Mouse (Mus musculus) lung, embryonic 16.5 days (tissue): ENCODE results near the gene Trip4. TPM values are rescaled to one million over a fixed set of nuclear protein-coding genes. Genes with fewer than 3 reads are reported as not detected.

Experiments used
- ATAC-seq: fragments of 200-750 bp; cut with Nextera tagmentation; 2 replicates; pipeline ENCODE4 v1.8.0; 2017; ENCODE audit warnings: low read depth, mild to moderate bottlenecking, moderate library complexity
- H3K27ac ChIP-seq: fragments of 300-500 bp; sonication (generic); 2 replicates; pipeline ENCODE4 v1.5.1; 2014; ENCODE audit warnings: mild to moderate bottlenecking, control low read depth, low read length
- H3K27me3 ChIP-seq: fragments of 300-500 bp; sonication (generic); 2 replicates; pipeline ENCODE4 v1.6.1; 2014; ENCODE audit warnings: low read depth, low read length, mixed read lengths; ENCODE audit not compliant: control insufficient read depth, insufficient read depth
- H3K36me3 ChIP-seq: fragments of 300-500 bp; sonication (generic); 2 replicates; pipeline ENCODE4 v1.6.1; 2014; ENCODE audit warnings: low read length; ENCODE audit not compliant: control insufficient read depth, insufficient read depth
- H3K4me1 ChIP-seq: fragments of 300-500 bp; sonication (generic); replicated peaks from 2 replicates; pipeline ENCODE4 v1.6.1; 2014; ENCODE audit warnings: low read length, mixed read lengths; ENCODE audit not compliant: control insufficient read depth, insufficient read depth
- H3K4me2 ChIP-seq: fragments of 300-500 bp; sonication (generic); 2 replicates; pipeline ENCODE4 v1.6.1; 2014; ENCODE audit warnings: low read depth, low read length, control low read depth
- H3K4me3 ChIP-seq: fragments of 300-500 bp; sonication (generic); 2 replicates; pipeline ENCODE4 v1.5.1; 2014; ENCODE audit warnings: mild to moderate bottlenecking, low read length, control low read depth
- H3K9ac ChIP-seq: fragments of 300-500 bp; sonication (generic); 2 replicates; pipeline ENCODE4 v1.6.1; 2014; ENCODE audit warnings: low read length, control low read depth
- H3K9me3 ChIP-seq: fragments of 300-500 bp; sonication (generic); 2 replicates; pipeline ENCODE4 v1.6.1; 2016; ENCODE audit warnings: low read length; ENCODE audit not compliant: control insufficient read depth
- WGBS: fragments of 180-500 bp; shearing (Covaris S2); extraction: QIAGEN DNeasy Blood & Tissue Kit; methylation state at CpG from one replicate; pipeline ENCODE4 v1.1.7; 2014; 5-methylcytosine and 5-hydroxymethylcytosine counted together
- polyA plus RNA-seq: library from polyadenylated mRNA; unstranded; fragments of >200 nt; fragmentation: Nextera tagmentation; extraction: Ambion mirVana; gene quantifications from 2 replicates; pipeline ENCODE4 v1.2.1, GENCODE M21; 2015

Gene Trip4
- polyA plus RNA-seq, 1 experiment from 2014 or later: 33.1 TPM

DNA sequence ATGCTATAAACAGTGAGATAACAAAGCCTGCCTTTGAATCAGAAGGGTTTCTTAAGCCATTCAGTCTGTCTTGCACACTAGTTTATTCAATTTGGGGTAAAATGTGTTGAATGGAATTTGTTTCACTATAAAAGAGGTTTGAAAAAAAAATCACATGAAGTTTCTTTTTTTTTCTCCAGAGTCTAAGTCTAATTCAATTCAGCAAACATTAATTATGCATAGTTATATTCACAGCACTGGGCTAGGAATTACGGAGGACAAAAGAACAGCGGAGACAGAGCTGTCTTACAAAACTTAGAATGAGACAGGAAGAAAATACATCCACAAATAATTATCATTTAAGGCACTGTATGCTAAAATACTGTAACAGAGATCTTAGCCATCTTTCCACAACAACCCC is 90.2 kb downstream of the Trip4 start:
- H3K27me3 ChIP-seq: no peaks in the 10 kb centered on the region
- no peak overlapping the region for H3K4me2 ChIP-seq
- no peak overlapping the region for H3K27ac ChIP-seq
- no peaks in the 10 kb centered on the region for H3K36me3 ChIP-seq
- peaks cover 6% of the 10 kb centered on the region for H3K4me1 ChIP-seq
- ATAC-seq: no peak
- no peak overlapping the region for H3K4me3 ChIP-seq
- H3K9ac ChIP-seq: no peak overlapping the region
- 0 out of 2 replicates have a peak, but pooled peaks cover 3% of the 10 kb centered on the region for H3K9me3 ChIP-seq
- WGBS: 86% methylated on average over 2 of the region's 2 CpGs

DNA sequence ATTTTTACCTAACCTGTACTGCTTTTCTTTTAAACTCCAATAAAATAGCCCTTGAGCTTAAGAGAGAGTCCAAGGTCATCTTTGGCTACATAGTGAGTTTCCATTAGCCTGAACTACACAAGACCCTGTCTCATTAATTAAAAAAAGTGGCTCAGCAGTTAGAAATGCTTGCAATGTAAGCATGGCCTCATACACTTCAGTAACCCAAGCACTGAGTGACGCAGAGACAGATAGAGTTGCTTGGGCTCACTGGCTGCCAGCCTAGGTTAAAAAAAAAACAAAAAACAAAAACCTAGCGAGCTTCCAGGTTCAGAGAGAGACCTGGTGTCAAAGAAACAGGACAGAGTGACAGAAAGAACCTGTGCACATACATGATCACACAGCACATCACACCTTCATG is 95.8 kb downstream of the Trip4 start:
- 42% methylated on average over 2 of the region's 2 CpGs for WGBS
- no peaks in the 10 kb centered on the region for H3K36me3 ChIP-seq
- no peaks in the 10 kb centered on the region for H3K27me3 ChIP-seq
- no peak overlapping the region for H3K4me3 ChIP-seq
- H3K4me1 ChIP-seq: peaks cover 2% of the 10 kb centered on the region; the same call in 1 of the 2 replicates
- H3K9me3 ChIP-seq: 0 out of 2 replicates have a peak, but pooled peaks cover 3% of the 10 kb centered on the region
- H3K4me2 ChIP-seq: no peak overlapping the region
- no peak overlapping the region for H3K9ac ChIP-seq
- no peak for ATAC-seq
- H3K27ac ChIP-seq: no peak overlapping the region

DNA sequence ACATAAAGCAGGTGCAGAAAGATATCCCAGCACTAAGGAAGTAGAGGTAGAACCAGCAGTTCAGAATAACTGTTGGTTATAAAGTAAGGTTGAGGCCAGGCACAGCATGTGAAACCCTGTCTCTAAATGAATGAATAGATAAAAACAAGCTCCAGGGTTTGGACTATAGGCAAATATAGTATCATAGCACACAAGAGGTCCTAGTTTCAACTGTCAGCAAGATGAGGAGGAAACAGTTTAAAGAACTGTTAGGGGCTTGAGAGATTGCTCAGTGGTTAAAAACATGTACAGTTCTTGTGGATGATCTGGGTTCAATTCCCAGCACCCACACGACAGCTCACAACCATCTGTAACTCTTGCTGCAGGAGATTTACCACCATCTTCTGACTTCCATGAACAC is 96.8 kb downstream of the Trip4 start:
- no peak overlapping the region for H3K4me3 ChIP-seq
- no peak for ATAC-seq
- WGBS: 81% methylated on average over 1 of the region's 1 CpGs
- H3K27me3 ChIP-seq: no peaks in the 10 kb centered on the region
- H3K36me3 ChIP-seq: no peaks in the 10 kb centered on the region
- no peak overlapping the region for H3K4me2 ChIP-seq
- H3K4me1 ChIP-seq: peaks cover 2% of the 10 kb centered on the region; the same call in 1 of the 2 replicates
- H3K9me3 ChIP-seq: 0 out of 2 replicates have a peak, but pooled peaks cover 3% of the 10 kb centered on the region
- H3K27ac ChIP-seq: no peak overlapping the region
- no peak overlapping the region for H3K9ac ChIP-seq

DNA sequence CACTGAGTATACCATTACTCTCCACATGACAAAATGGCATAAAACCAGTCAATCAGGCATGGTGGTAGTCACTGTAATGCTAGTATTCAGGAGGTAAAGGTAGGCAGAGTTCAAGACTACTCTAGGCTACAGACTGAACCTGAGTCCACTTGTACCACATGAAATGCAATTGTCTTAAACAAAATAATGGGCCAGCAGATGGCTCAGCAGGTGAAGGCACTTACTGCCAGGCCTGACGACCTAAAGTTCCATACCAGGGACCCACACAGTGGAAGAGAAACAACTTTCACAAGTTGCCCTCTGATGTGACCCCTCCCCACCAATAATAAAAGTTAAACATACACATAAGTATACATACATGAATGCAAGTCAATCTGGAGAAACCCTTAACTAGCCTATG is 100.8 kb downstream of the Trip4 start:
- Histone ChIP-seq H3K9me3 (no peaks in the 10 kb centered on the region), H3K4me2 (no peak overlapping the region), H3K9ac (no peak overlapping the region), H3K27me3 (no peaks in the 10 kb centered on the region), H3K4me1 (0 out of 2 replicates have a peak, but pooled peaks cover 1% of the 10 kb centered on the region), H3K27ac (no peak overlapping the region), H3K4me3 (no peak overlapping the region), H3K36me3 (no peaks in the 10 kb centered on the region)
- 65% methylated on average over 1 of the region's 1 CpGs for WGBS
- no peak for ATAC-seq

DNA sequence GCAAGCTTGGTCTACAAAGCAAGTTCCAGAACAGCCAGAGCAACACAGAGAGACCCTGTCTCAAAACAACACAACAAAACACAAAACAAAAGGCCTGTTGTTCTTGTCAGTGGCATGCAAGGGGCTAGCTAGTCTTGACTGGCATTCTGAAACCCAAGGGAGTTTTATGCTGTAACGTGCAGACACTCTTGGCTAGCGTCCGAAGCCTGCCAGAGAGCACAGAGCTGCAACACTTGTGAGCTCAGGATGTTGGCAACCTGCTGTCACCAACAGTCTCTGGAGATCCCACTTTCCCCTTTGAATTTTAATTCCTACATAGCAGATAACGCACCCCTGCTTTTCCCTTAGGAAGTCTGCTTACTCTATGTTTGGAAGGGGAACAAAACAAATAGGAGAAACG is 101.3 kb downstream of the Trip4 start:
- no peaks in the 10 kb centered on the region for H3K27me3 ChIP-seq
- no peak overlapping the region for H3K9ac ChIP-seq
- no peak overlapping the region for H3K4me2 ChIP-seq
- no peak overlapping the region for H3K4me3 ChIP-seq
- no peak overlapping the region for H3K27ac ChIP-seq
- no peaks in the 10 kb centered on the region for H3K4me1 ChIP-seq
- no peak for ATAC-seq
- WGBS: 65% methylated on average over 5 of the region's 5 CpGs
- H3K9me3 ChIP-seq: no peaks in the 10 kb centered on the region
- H3K36me3 ChIP-seq: no peaks in the 10 kb centered on the region

DNA sequence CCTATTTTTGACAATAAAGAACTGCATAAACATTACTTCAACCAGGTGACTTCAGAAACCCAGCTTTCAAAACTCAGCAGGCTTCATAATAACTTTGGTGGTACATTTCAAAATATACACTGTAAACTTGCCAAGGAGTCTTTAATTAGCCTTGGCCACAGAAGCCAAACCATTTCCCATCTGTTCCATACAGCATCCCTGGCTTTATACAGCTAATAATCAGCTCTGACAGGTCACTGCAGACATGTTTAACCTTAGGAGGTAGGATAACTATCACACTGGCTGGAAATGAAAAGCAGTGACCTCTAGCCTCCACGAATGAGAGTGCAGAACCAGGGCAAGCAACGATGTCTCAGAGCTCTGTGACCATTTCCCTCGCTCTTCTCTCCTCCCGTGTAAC is 108.8 kb downstream of the Trip4 start:
- Histone ChIP-seq H3K27me3 (no peaks in the 10 kb centered on the region), H3K27ac (no peak overlapping the region), H3K4me2 (no peak overlapping the region), H3K4me3 (no peak overlapping the region), H3K9ac (no peak overlapping the region), H3K36me3 (no peaks in the 10 kb centered on the region; the same call in 1 of the 2 replicates), H3K9me3 (no peaks in the 10 kb centered on the region), H3K4me1 (no peaks in the 10 kb centered on the region)
- no peak for ATAC-seq
- 72% methylated on average over 4 of the region's 4 CpGs for WGBS

DNA sequence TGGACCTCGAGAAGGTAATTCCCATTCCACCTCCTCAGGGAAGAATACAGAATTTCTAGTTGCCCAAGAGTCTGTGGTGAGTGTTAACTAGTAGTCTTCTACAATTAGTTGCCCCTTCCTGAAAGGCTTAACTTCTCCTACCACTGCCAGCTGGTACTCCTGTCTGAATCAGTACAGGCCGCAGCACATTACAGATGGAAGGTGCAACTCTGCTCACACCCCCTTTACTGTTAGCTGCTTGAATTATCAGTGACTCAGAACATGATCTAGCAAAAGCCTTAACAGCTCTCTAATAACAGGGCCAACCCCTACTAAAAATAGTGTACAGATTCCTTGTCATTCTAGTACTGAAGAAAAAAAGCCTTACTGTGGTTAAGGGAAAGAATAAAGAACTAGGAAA is 112.9 kb downstream of the Trip4 start:
- ATAC-seq: no peak
- Histone ChIP-seq H3K27me3 (no peaks in the 10 kb centered on the region), H3K9ac (no peak overlapping the region), H3K9me3 (no peaks in the 10 kb centered on the region), H3K36me3 (peaks cover 2% of the 10 kb centered on the region; the same call in 1 of the 2 replicates), H3K27ac (no peak overlapping the region), H3K4me1 (peaks cover 12% of the 10 kb centered on the region), H3K4me2 (no peak overlapping the region), H3K4me3 (no peak overlapping the region)
- whole genome bisulfite sequencing: 91% methylated on average over 2 of the region's 2 CpGs

DNA sequence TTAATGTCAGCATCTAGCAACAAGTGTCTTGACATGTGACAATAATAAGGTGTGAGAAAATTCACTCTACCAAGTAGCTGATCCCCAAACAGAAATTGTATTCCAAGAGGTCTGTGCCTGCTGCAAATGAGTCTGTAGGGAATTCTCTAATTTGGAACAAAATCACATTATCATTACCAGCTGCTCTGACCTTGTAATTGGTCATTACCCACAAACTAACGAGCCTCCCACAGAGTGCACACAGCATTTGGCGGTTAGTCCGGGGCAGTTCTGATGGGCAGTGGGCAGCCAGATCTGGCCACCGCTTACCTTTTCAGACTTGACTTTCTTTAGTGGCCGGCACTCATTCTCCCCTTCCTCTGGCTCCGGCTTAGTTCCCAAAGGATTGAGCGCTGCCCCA is 114.3 kb downstream of the Trip4 start:
- H3K4me2 ChIP-seq: no peak overlapping the region
- 86% methylated on average over 7 of the region's 7 CpGs for WGBS
- no peak overlapping the region for H3K4me3 ChIP-seq
- H3K27ac ChIP-seq: no peak overlapping the region
- H3K27me3 ChIP-seq: no peaks in the 10 kb centered on the region
- H3K9ac ChIP-seq: no peak overlapping the region
- no peak for ATAC-seq
- no peaks in the 10 kb centered on the region for H3K9me3 ChIP-seq
- peaks cover 14% of the 10 kb centered on the region for H3K4me1 ChIP-seq
- peaks cover 2% of the 10 kb centered on the region; the same call in 1 of the 2 replicates for H3K36me3 ChIP-seq

DNA sequence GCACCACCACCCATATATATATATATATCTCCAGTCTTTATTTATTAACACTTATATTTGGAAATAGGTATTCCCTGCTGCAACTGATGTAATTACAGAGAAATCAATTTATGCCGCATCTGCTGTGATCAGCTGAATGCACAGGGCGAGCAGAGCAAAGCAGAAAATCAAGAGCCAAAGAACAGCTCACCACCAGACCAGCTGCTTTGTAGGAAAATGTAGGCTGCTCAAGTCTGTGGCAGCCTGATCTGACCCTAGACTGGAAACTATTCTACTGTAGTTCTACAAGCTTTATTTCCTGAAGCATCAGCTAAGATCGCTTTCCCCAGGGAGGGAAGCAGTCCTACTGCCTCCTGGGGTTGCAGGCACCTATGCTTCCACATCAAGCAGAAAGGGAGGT is 115.1 kb downstream of the Trip4 start:
- peaks cover 2% of the 10 kb centered on the region; the same call in 1 of the 2 replicates for H3K36me3 ChIP-seq
- no peaks in the 10 kb centered on the region for H3K27me3 ChIP-seq
- no peak overlapping the region for H3K9ac ChIP-seq
- no peak for ATAC-seq
- no peak overlapping the region for H3K4me2 ChIP-seq
- H3K27ac ChIP-seq: no peak overlapping the region
- 83% methylated on average over 3 of the region's 3 CpGs for WGBS
- no peaks in the 10 kb centered on the region for H3K9me3 ChIP-seq
- H3K4me3 ChIP-seq: no peak overlapping the region
- peaks cover 15% of the 10 kb centered on the region for H3K4me1 ChIP-seq

DNA sequence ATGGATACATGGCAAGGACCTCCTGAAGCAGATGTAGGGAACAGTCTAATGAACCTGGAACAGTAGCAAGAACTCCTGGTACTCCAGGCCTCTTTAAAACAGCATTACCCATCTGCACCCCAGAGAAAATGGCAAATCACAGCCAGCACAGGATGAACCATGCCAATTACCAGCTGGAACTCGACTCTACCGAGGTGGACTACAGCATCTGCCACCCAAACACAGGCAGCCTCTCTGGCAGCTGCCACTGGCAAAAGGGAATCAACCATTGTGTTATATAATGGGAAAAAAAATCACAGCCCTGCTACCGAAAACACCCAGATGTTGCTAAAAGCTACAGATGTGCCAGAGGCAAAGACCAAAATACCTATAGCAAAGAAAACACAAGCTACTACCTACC is 115.5 kb downstream of the Trip4 start:
- H3K4me3 ChIP-seq: no peak overlapping the region
- WGBS: 66% methylated on average over 3 of the region's 3 CpGs
- peaks cover 18% of the 10 kb centered on the region for H3K4me1 ChIP-seq

More for the DNA sequence above, 115.5 kb downstream of the Trip4 start:
- ATAC-seq: no peak
- H3K27me3 ChIP-seq: no peaks in the 10 kb centered on the region
- H3K36me3 ChIP-seq: peaks cover 2% of the 10 kb centered on the region; the same call in 1 of the 2 replicates
- no peak overlapping the region for H3K9ac ChIP-seq
- no peaks in the 10 kb centered on the region for H3K9me3 ChIP-seq
- no peak overlapping the region for H3K4me2 ChIP-seq
- H3K27ac ChIP-seq: no peak overlapping the region
